Mouse (Mus musculus) liver, embryonic 11.5 days (tissue): ENCODE results near the gene Pdzrn3. TPM values are rescaled to one million over a fixed set of nuclear protein-coding genes. Genes with fewer than 3 reads are reported as not detected.

Experiments
- ATAC-seq: fragments of 200-750 bp; cut with Nextera tagmentation; replicated peaks from 2 replicates; pipeline ENCODE4 v1.8.0; 2017; ENCODE audit warnings: moderate number of reproducible peaks, mild to moderate bottlenecking, moderate TSS enrichment, moderate library complexity; ENCODE audit not compliant: low FRiP score
- DNase-seq: peaks from one replicate; pipeline ENCODE4 v3.0.0-alpha.2; 2017; ENCODE audit warnings: low spot score
- H3K27ac ChIP-seq: fragments of 300-500 bp; sonication (generic); 2 replicates; pipeline ENCODE4 v1.5.1; 2014; ENCODE audit warnings: mild to moderate bottlenecking, low read depth, low read length, control low read depth
- H3K27me3 ChIP-seq: fragments of 300-500 bp; sonication (generic); replicated peaks from 2 replicates; pipeline ENCODE4 v1.6.1; 2014; ENCODE audit warnings: low read length, mixed read lengths; ENCODE audit not compliant: control insufficient read depth, insufficient read depth
- H3K36me3 ChIP-seq: fragments of 300-500 bp; sonication (generic); 2 replicates; pipeline ENCODE4 v1.6.1; 2014; ENCODE audit warnings: mild to moderate bottlenecking, low read length, moderate library complexity, mixed read lengths; ENCODE audit not compliant: control insufficient read depth, insufficient read depth
- H3K4me1 ChIP-seq: fragments of 300-500 bp; sonication (generic); replicated peaks from 2 replicates; pipeline ENCODE4 v1.6.1; 2014; ENCODE audit warnings: low read length, mixed read lengths; ENCODE audit not compliant: control insufficient read depth, insufficient read depth
- H3K4me2 ChIP-seq: fragments of 300-500 bp; sonication (generic); 2 replicates; pipeline ENCODE4 v1.6.1; 2014; ENCODE audit warnings: mild to moderate bottlenecking, control low read depth, moderate library complexity
- H3K4me3 ChIP-seq: fragments of 300-500 bp; sonication (generic); 2 replicates; pipeline ENCODE4 v1.5.1; 2014; ENCODE audit warnings: low read depth, low read length, control low read depth
- H3K9ac ChIP-seq: fragments of 300-500 bp; sonication (generic); 2 replicates; pipeline ENCODE4 v1.6.1; 2014; ENCODE audit warnings: low read depth, low read length, control low read depth
- H3K9me3 ChIP-seq: fragments of 300-500 bp; sonication (generic); 2 replicates; pipeline ENCODE4 v1.6.1; 2016; ENCODE audit warnings: low read length, inconsistent platforms, mixed read lengths; ENCODE audit not compliant: control insufficient read depth
- WGBS: fragments of 180-500 bp; shearing (Covaris S2); extraction: QIAGEN DNeasy Blood & Tissue Kit; methylation state at CpG from one replicate; pipeline ENCODE4 v1.1.7; 2014; 5-methylcytosine and 5-hydroxymethylcytosine counted together
- polyA plus RNA-seq: library from polyadenylated mRNA; unstranded; fragments of >200 nt; fragmentation: Nextera tagmentation; extraction: Ambion mirVana; gene quantifications from 2 replicates; pipeline ENCODE4 v1.2.1, GENCODE M21; 2014

Gene Pdzrn3
- polyA plus RNA-seq, 1 experiment from 2014 or later = 4.8 TPM

DNA sequence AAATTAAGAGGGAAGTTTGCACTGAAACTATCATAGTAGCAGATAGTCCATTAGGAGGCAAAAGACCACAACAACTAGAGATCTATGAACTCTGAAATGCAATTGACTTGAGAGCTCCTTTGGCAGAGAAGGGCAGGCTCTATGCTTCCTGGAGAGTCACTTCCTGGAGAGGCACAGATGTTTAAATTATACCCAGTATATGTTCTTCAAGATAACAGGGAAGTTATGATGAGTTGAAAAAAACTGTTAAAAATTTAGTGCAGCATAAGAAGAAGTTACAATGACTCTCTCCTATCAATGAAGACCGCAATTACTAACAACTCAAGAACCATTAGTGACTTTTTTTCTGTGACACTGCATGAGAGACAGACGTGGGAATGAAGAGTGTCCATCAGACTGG, 90.6 kb downstream of the Pdzrn3 start:
- Histone ChIP-seq H3K36me3 (no peaks in the 10 kb centered on the region), H3K9ac (no peak overlapping the region), H3K4me2 (no peak overlapping the region), H3K27ac (no peak overlapping the region), H3K4me1 (no peaks in the 10 kb centered on the region), H3K4me3 (no peak overlapping the region), H3K9me3 (no peaks in the 10 kb centered on the region), H3K27me3 (no peaks in the 10 kb centered on the region)
- no peak for ATAC-seq
- 70% methylated on average over 2 of the region's 2 CpGs for WGBS
- DNase-seq = no peak

DNA sequence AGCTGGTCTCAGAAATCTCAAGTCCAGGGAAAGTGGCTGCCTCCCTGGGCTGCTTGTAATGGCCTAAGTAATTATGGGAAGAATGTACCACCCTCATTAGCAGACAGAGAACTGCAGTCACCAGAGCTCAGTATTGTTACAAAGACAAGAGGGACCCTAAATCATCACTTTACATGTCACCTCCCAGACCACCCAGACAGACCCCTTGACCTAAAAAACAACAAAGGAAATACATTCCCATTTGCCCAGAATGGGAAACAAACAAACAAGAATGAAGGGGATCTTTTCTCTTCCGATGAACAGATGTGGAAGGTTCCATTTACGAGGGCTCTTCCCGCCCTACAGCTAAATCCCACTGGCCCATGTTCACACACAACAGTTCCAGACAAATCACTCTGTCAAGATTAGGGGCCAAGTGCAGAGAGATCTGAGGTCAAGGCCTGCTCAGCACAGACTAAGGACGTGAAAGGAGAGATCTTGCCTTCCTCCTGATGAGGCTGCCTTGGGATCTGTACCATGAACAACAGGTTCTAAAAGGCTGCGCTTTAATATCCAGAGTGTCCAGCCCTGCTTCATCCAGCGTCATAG, 93.2 kb downstream of the Pdzrn3 start:
- Histone ChIP-seq H3K36me3 (no peaks in the 10 kb centered on the region), H3K4me1 (no peaks in the 10 kb centered on the region)

DNA sequence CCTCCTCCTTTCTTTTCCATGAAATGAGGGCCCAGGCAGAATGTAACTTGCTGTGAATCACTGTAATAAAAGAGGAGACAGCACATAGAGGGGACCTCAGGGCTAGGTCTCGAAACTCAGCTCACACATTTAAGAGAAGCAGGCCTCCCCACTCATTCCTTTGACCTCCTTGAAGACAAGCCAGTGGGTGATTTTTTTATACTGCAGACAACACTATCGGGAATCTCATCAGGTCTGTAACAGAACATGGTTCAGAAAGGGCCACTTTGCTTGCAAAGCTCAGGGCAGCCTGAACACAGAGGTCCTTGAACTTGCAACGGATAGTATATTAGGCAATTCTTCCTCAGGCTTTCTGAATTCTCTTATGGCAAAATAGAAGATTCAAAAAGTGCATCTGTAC, 93.8 kb downstream of the Pdzrn3 start:
- no peaks in the 10 kb centered on the region for H3K9me3 ChIP-seq
- ATAC-seq (no peak), DNase-seq (no peak)
- no peaks in the 10 kb centered on the region for H3K4me1 ChIP-seq
- WGBS = 64% methylated on average over 3 of the region's 3 CpGs
- no peak overlapping the region for H3K27ac ChIP-seq
- H3K36me3 ChIP-seq = no peaks in the 10 kb centered on the region
- H3K27me3 ChIP-seq = no peaks in the 10 kb centered on the region
- no peak overlapping the region for H3K4me3 ChIP-seq
- no peak overlapping the region for H3K4me2 ChIP-seq
- no peak overlapping the region for H3K9ac ChIP-seq

More for the DNA sequence above, 93.2 kb downstream of the Pdzrn3 start:
- Histone ChIP-seq H3K27me3 (no peaks in the 10 kb centered on the region), H3K4me2 (no peak overlapping the region), H3K9me3 (no peaks in the 10 kb centered on the region), H3K4me3 (no peak overlapping the region), H3K27ac (no peak overlapping the region), H3K9ac (no peak overlapping the region)
- 71% methylated on average over 6 of the region's 6 CpGs for WGBS
- no peak for ATAC-seq
- no peak for DNase-seq

DNA sequence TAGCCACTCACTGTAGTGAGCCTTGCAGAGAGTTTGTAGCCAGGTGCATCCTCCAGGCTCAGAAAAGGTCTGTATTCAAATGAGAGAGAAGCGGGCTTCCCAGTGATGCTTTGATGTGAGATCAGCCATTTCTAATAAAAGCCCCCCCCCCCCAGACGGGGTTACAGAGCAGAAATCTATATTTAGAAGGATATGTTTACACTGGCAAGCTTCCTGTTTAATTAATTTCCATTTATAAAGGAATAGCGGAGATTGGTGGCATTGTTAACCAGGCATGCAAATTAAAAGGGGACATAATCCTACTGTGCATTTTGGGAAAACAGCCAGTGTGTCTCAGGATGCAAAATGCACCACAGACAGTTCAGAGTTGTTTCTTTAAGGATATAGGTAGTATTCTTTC, 96.1 kb downstream of the Pdzrn3 start:
- Histone ChIP-seq H3K9me3 (no peaks in the 10 kb centered on the region), H3K27me3 (no peaks in the 10 kb centered on the region), H3K4me1 (no peaks in the 10 kb centered on the region), H3K36me3 (no peaks in the 10 kb centered on the region), H3K27ac (no peak overlapping the region), H3K4me3 (no peak overlapping the region), H3K9ac (no peak overlapping the region), H3K4me2 (no peak overlapping the region)
- 54% methylated on average over 3 of the region's 3 CpGs for WGBS
- DNase-seq = no peak
- no peak for ATAC-seq

DNA sequence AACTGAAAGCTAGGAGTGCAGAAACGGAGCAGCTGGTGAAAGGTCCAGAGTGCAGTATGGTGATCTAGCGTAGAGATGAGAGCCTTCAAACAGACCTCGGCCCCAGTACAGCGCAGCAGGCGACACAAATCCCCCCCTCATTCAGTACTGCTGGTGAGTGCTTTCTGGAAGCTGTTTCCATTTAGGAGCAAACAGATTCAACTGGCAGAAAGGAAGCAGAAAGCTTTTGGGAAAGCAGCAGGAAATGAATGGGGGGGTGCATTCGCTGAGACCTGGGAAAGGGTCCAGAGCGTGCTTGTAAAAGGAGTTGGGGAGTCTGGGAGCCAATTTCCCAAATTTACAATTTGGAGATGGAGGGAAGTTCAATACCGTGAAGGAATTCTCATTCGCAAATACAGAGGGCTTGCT, 96.9 kb downstream of the Pdzrn3 start:
- Histone ChIP-seq H3K4me2 (no peak overlapping the region), H3K9ac (no peak overlapping the region)

DNA sequence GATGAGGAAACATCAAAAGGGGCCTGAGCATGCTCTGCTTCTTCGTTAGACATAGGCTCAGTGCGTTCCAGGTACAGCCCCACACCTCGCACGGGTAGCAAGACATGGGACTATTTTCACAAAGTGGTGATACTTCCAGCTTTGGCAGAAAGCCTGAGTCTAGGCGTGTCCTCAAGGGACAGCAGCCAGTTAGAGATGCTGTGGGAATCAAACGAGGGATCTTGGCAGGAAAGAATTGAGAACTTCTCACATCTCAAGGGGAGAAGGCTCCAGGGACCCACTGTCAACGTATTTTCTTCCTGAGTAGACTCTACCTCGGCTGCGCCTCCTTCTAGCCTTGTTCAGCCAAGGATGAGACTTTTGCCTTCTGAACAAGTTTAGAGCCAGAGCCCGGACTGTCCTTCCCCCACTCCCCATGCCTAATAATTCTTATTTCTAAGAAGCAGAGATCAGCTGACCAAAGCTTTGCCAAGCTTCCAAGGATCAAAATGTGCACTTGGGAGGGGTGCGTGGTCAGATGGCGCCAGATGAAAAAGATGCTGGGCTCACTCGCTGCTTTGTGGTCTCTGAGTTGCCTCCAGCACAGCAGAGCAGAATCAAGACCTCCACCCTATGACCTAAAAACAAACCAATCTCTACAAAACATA, 99.3 kb downstream of the Pdzrn3 start:
- H3K4me1 ChIP-seq = no peaks in the 10 kb centered on the region
- H3K27me3 ChIP-seq = no peaks in the 10 kb centered on the region
- no peaks in the 10 kb centered on the region for H3K9me3 ChIP-seq
- no peak overlapping the region for H3K4me3 ChIP-seq
- H3K27ac ChIP-seq = no peak overlapping the region
- no peak for DNase-seq
- H3K9ac ChIP-seq = no peak overlapping the region
- no peak for ATAC-seq
- 75% methylated on average over 13 of the region's 13 CpGs for WGBS
- H3K4me2 ChIP-seq = no peak overlapping the region
- H3K36me3 ChIP-seq = no peaks in the 10 kb centered on the region

More for the DNA sequence above, 96.9 kb downstream of the Pdzrn3 start:
- no peak overlapping the region for H3K27ac ChIP-seq
- no peak overlapping the region for H3K4me3 ChIP-seq
- WGBS = 51% methylated on average over 9 of the region's 9 CpGs
- H3K36me3 ChIP-seq = no peaks in the 10 kb centered on the region
- no peak for ATAC-seq
- H3K9me3 ChIP-seq = no peaks in the 10 kb centered on the region
- H3K4me1 ChIP-seq = no peaks in the 10 kb centered on the region
- H3K27me3 ChIP-seq = no peaks in the 10 kb centered on the region
- DNase-seq = no peak

DNA sequence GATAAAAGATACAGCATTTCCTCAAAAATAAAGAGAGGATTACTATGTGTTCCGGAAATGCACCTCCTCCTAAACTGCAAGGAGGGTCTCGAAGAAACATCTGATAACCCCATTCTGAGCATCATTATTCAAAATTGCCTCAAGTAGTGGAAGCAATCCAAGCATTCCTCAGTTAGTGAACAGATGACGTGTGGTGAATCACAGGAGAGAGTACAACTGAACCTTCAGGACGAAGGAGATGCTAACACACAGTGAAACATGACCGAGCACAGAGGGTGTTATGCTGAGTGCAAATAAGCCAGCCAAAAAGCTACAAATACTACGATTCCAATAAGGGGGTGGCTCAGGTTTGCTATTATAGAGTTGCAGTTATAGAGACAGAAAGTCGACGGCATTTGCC, 101.4 kb downstream of the Pdzrn3 start:
- DNase-seq (no peak), ATAC-seq (no peak)
- H3K27me3 ChIP-seq = no peaks in the 10 kb centered on the region
- no peak overlapping the region for H3K9ac ChIP-seq
- no peak overlapping the region for H3K4me3 ChIP-seq
- H3K9me3 ChIP-seq = no peaks in the 10 kb centered on the region
- H3K4me2 ChIP-seq = no peak overlapping the region
- no peak overlapping the region for H3K27ac ChIP-seq
- no peaks in the 10 kb centered on the region for H3K36me3 ChIP-seq
- WGBS = 78% methylated on average over 8 of the region's 8 CpGs
- no peaks in the 10 kb centered on the region; the same call in none of the 2 replicates for H3K4me1 ChIP-seq

DNA sequence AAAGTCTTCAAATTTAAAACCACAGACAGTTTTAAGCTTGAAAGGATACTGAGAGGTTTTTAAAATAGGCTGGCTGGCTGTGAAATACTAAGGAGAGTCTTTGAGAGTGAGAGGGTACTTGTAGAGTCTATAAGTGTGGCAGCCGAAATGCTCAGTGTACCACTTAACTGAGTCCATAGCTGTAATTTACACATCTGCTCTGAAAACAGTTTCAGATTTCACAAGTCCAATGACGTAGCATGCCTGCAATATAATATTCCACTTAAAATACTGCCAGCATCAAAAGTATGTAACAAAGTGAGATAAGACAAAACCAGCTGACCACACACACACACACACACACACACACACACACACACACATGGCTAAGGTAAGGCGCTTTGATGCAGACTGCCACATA, 101.9 kb downstream of the Pdzrn3 start:
- Histone ChIP-seq H3K9ac (no peak overlapping the region), H3K4me1 (peaks cover 4% of the 10 kb centered on the region), H3K4me3 (no peak overlapping the region), H3K36me3 (no peaks in the 10 kb centered on the region), H3K27ac (no peak overlapping the region), H3K4me2 (no peak overlapping the region), H3K27me3 (no peaks in the 10 kb centered on the region), H3K9me3 (no peaks in the 10 kb centered on the region)
- no peak for ATAC-seq
- no peak for DNase-seq
- WGBS = 88% methylated on average over 3 of the region's 3 CpGs

DNA sequence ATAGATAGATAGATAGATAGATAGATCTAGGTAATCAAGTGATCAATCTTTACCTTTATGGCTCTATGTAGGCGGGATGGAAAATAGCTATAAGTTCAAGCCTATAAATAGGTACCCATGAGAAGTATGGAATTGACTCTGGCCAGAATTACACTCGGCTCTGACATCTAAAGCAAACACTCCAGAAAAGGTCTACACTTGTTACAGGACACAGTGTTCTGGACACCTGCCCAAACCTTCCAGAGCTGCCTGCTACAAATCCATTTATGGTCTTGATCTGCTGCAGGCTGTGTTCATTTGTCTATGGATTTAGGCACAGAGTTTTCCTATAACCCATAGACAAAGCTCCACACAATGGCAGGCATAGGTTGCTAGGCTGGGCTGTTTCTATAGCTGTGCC, 102.9 kb downstream of the Pdzrn3 start:
- Histone ChIP-seq H3K4me3 (no peak overlapping the region), H3K4me1 (peaks cover 11% of the 10 kb centered on the region), H3K27ac (no peak overlapping the region), H3K27me3 (no peaks in the 10 kb centered on the region), H3K36me3 (no peaks in the 10 kb centered on the region), H3K9me3 (no peaks in the 10 kb centered on the region), H3K9ac (no peak overlapping the region), H3K4me2 (no peak overlapping the region)
- WGBS = 71% methylated on average over 2 of the region's 2 CpGs
- ATAC-seq (no peak), DNase-seq (no peak)
